Mouse (Mus musculus): ENCODE data around the gene Zfp712. TPM values are rescaled to one million over a fixed set of nuclear protein-coding genes. Genes with fewer than 3 reads are reported as not detected.

The Zfp712 gene
- 5.4 and 6.8 TPM in 2 replicates for polyA plus RNA-seq (2015; fragmentation: Nextera tagmentation; extraction: Ambion mirVana)

DNA sequence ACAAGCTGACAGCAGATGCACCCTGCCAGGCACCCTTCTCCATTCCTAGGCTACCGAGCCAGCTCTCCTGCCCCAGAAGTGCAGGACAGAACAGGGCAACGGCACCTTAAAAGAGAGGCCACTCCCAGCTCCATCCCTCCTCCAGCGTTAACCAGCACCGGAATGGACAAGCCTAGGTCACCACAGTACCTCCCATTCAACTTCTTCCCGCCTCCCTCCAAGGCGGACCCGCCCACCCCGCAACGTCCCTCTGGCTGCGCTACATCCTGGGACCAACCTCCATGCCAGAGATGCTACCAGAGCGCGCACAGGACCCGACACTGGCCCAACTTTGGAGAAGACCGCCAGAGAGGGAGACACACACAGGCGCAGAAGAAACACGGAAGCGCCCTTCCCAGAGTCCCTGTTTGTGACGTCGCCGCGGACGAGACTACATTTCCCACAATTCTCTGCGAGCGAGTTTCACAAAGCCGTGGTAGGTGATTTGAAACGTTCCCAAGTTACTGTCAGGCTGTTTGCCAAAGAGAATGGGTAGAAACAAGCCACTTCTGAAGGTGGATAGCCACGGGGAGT lies at the start of gene Zfp712:
Gene Zfp712, minus strand, starts transcription at position 385 of the 573 bp plus-strand sequence.
- Histone ChIP-seq H3K4me2 (peak within 1 kb of the TSS; percentile 76), H3K9me3 (peaks cover 15% of the 10 kb centered on the region), H3K4me3 (peak within 1 kb of the TSS; percentile 73), H3K4me1 (replicated peaks) (peaks cover 6% of the 10 kb centered on the region), H3K27me3 (no peaks in the 10 kb centered on the region), H3K36me3 (peaks cover 6% of the 10 kb centered on the region; the same call in 1 of the 2 replicates), H3K27ac (peak within 1 kb of the TSS; percentile 78), H3K9ac (peak within 1 kb of the TSS; percentile 83)
- under 1% methylated on average over 27 of the region's 27 CpGs for WGBS
- ATAC-seq (ENCODE audit: low FRiP score), result peak; percentile 97

DNA sequence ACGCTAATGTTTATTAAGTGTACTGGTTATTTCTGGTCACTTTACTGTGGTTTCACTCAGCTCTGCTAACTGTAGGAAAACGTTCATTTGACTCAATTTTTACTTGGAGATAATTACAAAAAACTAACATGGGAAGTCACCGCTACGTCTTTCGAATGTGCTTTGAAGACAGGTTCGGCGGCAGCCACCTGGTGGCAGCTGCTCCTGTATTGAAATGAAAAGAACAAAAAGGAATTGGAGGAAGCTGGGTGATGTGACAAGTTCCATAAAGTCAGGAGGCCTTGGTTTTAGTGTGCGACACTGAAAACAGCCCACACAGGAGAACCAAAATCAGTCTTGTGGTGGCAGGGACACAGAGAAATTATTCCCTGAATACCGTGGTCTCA lies 47.8 kb upstream of the Zfp712 start:
- 7% methylated on average over 9 of the region's 9 CpGs for WGBS
- peak overlapping the region; percentile 36; the same call in 1 of the 2 replicates for H3K27ac ChIP-seq
- no peak overlapping the region for H3K9ac ChIP-seq

DNA sequence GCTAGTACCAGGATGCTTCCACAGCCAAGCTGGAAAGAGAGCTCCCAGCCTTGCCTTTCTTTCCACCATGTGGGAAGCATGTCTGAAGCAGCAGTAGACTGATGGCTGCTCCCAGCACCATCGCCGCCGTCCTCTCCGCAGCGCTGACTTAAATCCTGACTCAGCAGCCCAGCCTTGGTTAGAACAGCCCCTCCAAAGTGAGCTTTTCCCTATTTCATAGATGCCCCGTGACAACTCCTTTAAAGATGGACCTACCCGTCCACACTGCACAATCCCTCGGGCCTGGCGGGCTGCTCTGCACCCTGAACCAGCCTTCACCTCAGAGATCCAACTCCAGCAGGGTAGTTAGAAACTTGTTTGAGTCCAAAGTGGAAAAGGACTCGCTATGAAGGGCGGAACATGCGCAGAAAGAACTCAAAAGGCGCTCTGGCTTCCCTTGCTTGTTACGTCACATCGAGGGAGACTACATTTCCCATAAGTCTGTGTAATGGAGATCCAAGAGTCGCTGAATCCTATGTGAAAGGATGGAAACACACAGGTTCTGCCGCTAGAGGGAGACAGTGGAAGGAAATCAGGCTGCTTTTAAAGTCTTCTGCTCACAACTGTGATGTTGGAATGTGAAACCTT lies 47.3 kb upstream of the Zfp712 start, which contains the start of gene Gm28557:
Gene Gm28557, minus strand, starts transcription at position 411 of the 627 bp plus-strand sequence.
- peak within 1 kb of the TSS; percentile 66 for H3K4me2 ChIP-seq
- H3K27me3 ChIP-seq, result no peaks in the 10 kb centered on the region
- H3K4me3 ChIP-seq, result peak within 1 kb of the TSS; percentile 57
- peaks cover 9% of the 10 kb centered on the region for H3K4me1 ChIP-seq (replicated peaks)
- 0 out of 2 replicates have a peak, but pooled peaks cover 2% of the 10 kb centered on the region for H3K36me3 ChIP-seq
- peak within 1 kb of the TSS; percentile 69 for H3K9ac ChIP-seq
- no peaks in the 10 kb centered on the region for H3K9me3 ChIP-seq
- 0% methylated on average over 17 of the region's 17 CpGs for WGBS
- ATAC-seq (ENCODE audit: low FRiP score), result peak; percentile 98
- peak within 1 kb of the TSS; percentile 69 for H3K27ac ChIP-seq

More for the DNA sequence above, 47.8 kb upstream of the Zfp712 start:
- Histone ChIP-seq H3K9me3 (no peaks in the 10 kb centered on the region), H3K4me2 (peak overlapping the region; percentile 66), H3K27me3 (no peaks in the 10 kb centered on the region), H3K4me1 (replicated peaks) (peaks cover 9% of the 10 kb centered on the region), H3K36me3 (0 out of 2 replicates have a peak, but pooled peaks cover 2% of the 10 kb centered on the region), H3K4me3 (peak overlapping the region; percentile 57)
- ATAC-seq (ENCODE audit: low FRiP score), result peak; percentile 57

DNA sequence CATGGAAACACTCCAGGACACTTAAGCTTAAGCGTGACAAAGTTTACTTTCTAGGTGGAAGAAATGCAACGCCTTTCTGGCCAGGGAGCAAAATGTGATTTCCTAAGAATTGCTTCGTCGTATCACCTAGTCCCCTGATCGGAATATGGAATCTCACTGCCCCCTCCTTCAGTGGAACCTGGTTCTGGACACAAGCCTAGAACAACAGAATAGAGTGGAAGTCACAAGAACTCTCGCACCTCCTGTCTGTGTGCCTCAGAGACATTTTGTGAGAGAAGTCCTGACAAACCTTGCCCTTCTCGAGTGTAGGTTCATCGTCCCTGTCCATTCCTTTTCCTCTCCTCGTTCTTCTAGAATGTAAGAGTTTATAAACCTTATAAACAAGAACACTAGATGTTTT lies 46.7 kb upstream of the Zfp712 start:
- peak overlapping the region; percentile 66 for H3K4me2 ChIP-seq
- WGBS, result 71% methylated on average over 9 of the region's 9 CpGs

DNA sequence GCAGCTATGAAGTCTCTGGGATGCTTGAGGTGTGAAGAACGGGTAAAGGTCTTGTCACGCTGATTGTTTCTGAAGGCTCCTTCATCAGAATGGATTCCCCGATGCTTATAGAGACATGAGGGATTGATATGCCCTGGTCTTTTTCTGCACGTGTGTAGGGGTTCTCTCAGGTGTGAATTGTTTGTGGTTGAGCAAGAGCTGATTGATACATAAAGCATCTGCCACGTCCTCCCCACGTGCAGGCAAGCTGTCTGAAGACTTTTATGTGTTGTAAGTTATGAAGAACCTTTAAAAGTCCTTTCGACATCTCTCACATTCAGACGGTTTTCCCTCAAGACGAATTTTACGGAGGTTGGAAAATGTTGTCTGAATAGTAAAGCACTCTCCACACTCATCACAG lies 36.9 kb upstream of the Zfp712 start, which contains the start of gene Zfp708:
Gene Zfp708, minus strand, starts transcription at position 101 of the 400 bp plus-strand sequence.
- Histone ChIP-seq H3K27ac (no peak within 1 kb of the TSS), H3K9me3 (no peaks in the 10 kb centered on the region), H3K4me3 (no peak within 1 kb of the TSS), H3K27me3 (no peaks in the 10 kb centered on the region), H3K9ac (no peak within 1 kb of the TSS), H3K36me3 (no peaks in the 10 kb centered on the region), H3K4me2 (no peak within 1 kb of the TSS), H3K4me1 (replicated peaks) (no peaks in the 10 kb centered on the region)
- no peak for ATAC-seq (ENCODE audit: low FRiP score)
- WGBS, result 93% methylated on average over 10 of the region's 10 CpGs

More for the DNA sequence above, 46.7 kb upstream of the Zfp712 start:
- no peak overlapping the region for H3K27ac ChIP-seq
- H3K27me3 ChIP-seq, result no peaks in the 10 kb centered on the region
- H3K36me3 ChIP-seq, result 0 out of 2 replicates have a peak, but pooled peaks cover 2% of the 10 kb centered on the region
- peak overlapping the region; percentile 69; the same call in 1 of the 2 replicates for H3K9ac ChIP-seq
- no peak for ATAC-seq (ENCODE audit: low FRiP score)
- H3K4me3 ChIP-seq, result peak overlapping the region; percentile 57
- no peaks in the 10 kb centered on the region for H3K9me3 ChIP-seq
- H3K4me1 ChIP-seq (replicated peaks), result peaks cover 9% of the 10 kb centered on the region

DNA sequence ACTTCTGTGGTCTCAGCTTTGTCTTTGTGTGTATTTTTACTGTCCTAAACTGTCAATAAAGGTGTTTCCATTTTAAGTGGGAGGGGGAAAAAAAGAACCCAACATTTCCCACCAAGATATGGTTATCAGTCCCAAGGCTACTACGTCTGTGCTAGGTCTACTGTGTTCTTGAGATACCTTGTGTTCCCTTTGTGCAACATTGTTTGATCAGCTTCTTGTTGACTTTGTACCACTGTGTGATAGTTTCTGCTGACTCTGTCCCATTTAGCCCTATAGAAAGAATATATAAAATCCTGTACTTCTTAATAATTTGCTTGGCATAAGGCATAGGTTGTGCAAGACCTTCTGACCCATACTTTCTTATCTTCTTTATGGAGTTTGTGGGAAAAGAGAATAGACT lies 29.2 kb upstream of the Zfp712 start:
- ATAC-seq (ENCODE audit: low FRiP score), result no peak
- Histone ChIP-seq H3K36me3 (no peaks in the 10 kb centered on the region), H3K4me3 (no peak overlapping the region), H3K27me3 (no peaks in the 10 kb centered on the region), H3K9me3 (no peaks in the 10 kb centered on the region), H3K27ac (no peak overlapping the region), H3K4me1 (replicated peaks) (no peaks in the 10 kb centered on the region), H3K9ac (no peak overlapping the region), H3K4me2 (no peak overlapping the region)
- 88% methylated on average over 1 of the region's 1 CpGs for WGBS

DNA sequence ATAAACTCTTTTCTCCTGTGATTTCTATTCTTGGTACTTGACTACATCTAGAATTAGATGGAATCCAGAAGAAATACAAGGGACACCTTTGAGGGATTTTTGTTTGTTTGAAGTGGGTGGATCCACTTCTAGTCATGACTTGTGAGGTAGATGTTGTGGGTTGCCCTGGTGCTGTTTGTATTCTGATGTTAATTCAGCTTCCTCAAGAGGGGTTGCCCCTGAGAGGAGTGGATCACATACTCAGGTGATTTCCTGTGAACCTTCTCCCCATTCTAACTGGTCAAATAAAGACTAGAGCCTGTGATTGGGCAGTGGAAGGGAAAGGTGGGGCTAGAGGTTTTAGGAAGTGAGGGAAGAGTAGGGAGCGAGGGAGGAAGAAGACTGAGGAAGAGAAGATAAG lies 21.0 kb upstream of the Zfp712 start:
- no peak overlapping the region for H3K27ac ChIP-seq
- 60% methylated on average over 1 of the region's 1 CpGs for WGBS
- peak overlapping the region; percentile 69 for H3K4me3 ChIP-seq
- H3K4me2 ChIP-seq, result peak overlapping the region; percentile 76
- H3K27me3 ChIP-seq, result no peaks in the 10 kb centered on the region
- H3K36me3 ChIP-seq, result peaks cover 20% of the 10 kb centered on the region
- peak overlapping the region; percentile 75 for H3K9ac ChIP-seq
- ATAC-seq (ENCODE audit: low FRiP score), result no peak
- peaks cover 14% of the 10 kb centered on the region for H3K4me1 ChIP-seq (replicated peaks)
- peaks cover 5% of the 10 kb centered on the region; the same call in 1 of the 2 replicates for H3K9me3 ChIP-seq

DNA sequence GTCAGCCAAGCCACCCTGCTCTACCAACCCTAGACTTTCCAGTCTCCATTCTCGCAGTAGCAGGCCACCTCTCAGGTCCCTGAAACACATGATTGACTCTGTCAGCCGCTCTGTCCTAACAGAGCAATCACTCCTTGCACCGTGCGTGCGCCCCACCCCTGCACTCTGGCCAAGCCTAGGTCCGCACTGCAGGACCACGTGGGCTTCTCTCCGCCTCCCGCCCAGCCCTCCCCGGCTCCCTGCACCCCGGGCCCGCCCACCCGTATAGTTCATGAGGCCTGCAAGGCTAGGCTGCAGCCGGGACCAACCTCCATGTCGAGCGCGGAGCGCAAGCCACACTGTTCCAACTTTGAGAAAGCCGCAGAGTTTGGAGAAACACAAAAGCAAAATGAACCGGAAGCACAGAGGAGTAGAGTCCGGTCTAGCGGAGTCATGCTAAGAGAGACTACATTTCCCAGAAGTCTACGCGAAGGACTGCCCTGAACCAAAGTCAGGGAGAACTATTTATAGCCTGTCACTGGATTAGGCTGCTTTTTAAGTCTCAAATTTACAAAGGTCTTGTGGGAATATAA lies 20.3 kb upstream of the Zfp712 start:
- Histone ChIP-seq H3K4me3 (peak overlapping the region; percentile 69), H3K9me3 (peaks cover 9% of the 10 kb centered on the region), H3K27ac (peak overlapping the region; percentile 75), H3K4me2 (peak overlapping the region; percentile 76), H3K27me3 (no peaks in the 10 kb centered on the region), H3K36me3 (peaks cover 26% of the 10 kb centered on the region), H3K9ac (peak overlapping the region; percentile 75), H3K4me1 (replicated peaks) (peaks cover 14% of the 10 kb centered on the region)
- ATAC-seq (ENCODE audit: low FRiP score), result peak; percentile 99
- WGBS, result under 1% methylated on average over 24 of the region's 24 CpGs

DNA sequence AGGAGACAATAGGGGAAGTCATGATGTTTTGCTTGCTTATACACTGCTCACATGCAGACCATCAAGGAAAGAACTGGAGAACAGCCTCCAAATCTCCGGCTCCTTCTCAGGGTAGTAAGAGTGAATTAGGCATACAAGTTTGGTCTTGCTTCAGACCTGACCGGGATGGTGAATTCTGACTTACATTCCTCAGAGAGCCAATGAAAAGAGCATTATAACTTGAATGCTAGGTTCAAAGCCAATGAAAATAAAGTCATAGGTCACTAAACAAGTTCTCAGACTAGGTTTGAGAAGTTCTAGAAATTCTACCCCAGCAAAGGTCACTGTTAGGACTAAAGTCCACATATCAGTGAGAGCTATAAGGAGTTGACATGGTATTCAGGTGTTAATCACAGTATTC lies 16.3 kb upstream of the Zfp712 start:
- H3K27me3 ChIP-seq, result no peaks in the 10 kb centered on the region

DNA sequence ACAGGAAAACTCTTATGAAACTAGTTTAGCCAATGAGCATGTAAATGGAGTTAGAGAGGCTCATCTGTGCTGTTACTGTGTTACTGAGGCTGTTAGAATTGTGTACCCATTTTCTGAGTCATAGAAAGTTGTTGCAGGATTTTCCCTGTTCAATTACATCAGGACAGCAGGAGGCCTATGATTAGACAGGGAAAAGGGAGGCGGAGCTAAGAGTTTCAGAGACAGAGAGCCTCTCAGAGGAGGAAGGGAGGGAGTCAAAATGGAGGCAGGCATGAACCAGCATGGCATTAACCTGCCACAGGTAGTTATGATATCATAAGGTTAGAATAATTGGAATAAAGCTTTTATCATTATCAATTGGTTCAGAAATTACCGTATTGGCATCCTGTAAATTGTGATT lies 11.8 kb upstream of the Zfp712 start:
- Histone ChIP-seq H3K4me2 (no peak overlapping the region), H3K27me3 (no peaks in the 10 kb centered on the region), H3K4me1 (replicated peaks) (no peaks in the 10 kb centered on the region), H3K27ac (no peak overlapping the region), H3K9me3 (peaks cover 55% of the 10 kb centered on the region), H3K9ac (no peak overlapping the region), H3K36me3 (peaks cover 75% of the 10 kb centered on the region), H3K4me3 (no peak overlapping the region)
- 93% methylated on average over 2 of the region's 2 CpGs for WGBS
- no peak for ATAC-seq (ENCODE audit: low FRiP score)

More for the DNA sequence above, 16.3 kb upstream of the Zfp712 start:
- 95% methylated on average over 2 of the region's 2 CpGs for WGBS
- Histone ChIP-seq H3K36me3 (peaks cover 57% of the 10 kb centered on the region), H3K9ac (no peak overlapping the region), H3K9me3 (peaks cover 27% of the 10 kb centered on the region), H3K27ac (no peak overlapping the region), H3K4me1 (replicated peaks) (peaks cover 14% of the 10 kb centered on the region), H3K4me3 (no peak overlapping the region), H3K4me2 (no peak overlapping the region)
- no peak for ATAC-seq (ENCODE audit: low FRiP score)

DNA sequence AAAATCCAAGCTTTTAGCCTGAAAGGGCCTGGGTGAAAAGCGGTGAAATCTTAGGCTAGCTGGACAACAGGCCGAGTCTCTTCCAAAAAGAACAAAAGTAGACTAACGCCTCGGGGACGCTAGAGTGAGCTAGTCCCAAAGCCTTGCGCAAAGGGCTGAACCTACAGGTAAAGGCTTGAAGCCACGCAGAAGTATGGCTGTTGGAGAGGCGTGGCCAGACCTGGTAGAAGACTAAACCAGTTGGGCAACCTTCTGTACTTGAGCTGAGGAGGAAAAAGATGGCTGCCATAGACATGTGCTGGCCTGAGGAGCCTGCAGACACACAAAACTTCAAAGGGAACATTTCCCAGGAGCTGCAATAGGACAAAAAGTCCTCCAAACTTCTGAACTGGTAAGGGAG lies 4.4 kb upstream of the Zfp712 start:
- no peak for ATAC-seq (ENCODE audit: low FRiP score)
- WGBS, result 87% methylated on average over 8 of the region's 8 CpGs
- Histone ChIP-seq H3K27me3 (no peaks in the 10 kb centered on the region), H3K4me2 (no peak overlapping the region), H3K9me3 (peaks cover 30% of the 10 kb centered on the region), H3K9ac (no peak overlapping the region), H3K27ac (no peak overlapping the region), H3K36me3 (peaks cover 35% of the 10 kb centered on the region), H3K4me3 (no peak overlapping the region), H3K4me1 (replicated peaks) (peaks cover under 1% of the 10 kb centered on the region)

DNA sequence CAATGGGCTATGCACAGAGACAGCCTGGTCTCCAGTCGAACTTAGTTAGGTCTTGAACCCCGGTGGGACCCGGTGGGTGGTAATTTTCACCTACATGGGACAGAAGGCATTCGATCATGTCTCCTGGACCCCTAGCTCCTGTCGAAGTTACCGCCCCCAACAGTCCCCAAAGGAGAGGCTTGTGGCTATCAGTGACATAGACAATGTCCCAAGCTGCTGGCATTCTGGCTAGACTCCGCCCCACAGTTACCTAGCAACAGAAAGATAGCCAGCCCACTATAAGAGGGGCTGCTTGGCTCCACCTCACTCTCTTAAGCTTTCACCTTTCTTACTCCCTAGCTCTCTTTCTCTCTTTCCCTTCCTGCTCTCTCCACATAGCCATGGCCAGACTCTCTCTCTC lies 1.5 kb upstream of the Zfp712 start:
- Histone ChIP-seq H3K4me2 (no peak overlapping the region), H3K36me3 (peaks cover 11% of the 10 kb centered on the region), H3K27ac (no peak overlapping the region), H3K27me3 (no peaks in the 10 kb centered on the region), H3K4me1 (replicated peaks) (peaks cover 6% of the 10 kb centered on the region), H3K9ac (no peak overlapping the region), H3K4me3 (no peak overlapping the region), H3K9me3 (peaks cover 12% of the 10 kb centered on the region)
- no peak for ATAC-seq (ENCODE audit: low FRiP score)
- WGBS, result 63% methylated on average over 7 of the region's 7 CpGs
